Mouse (Mus musculus): ENCODE measurements at regions not wholly inside any gene's neighbourhood (a gene's known extent, or its start where the extent isn't known, plus 50 kb on each side); places are given as distances from the start of the nearest gene placed in this dataset.
A peak's percentile ranks its signal among the peaks of the same experiment; 100 is the strongest.

GRCm38 (mm10) chr1:38720287-38720686 lies 55.5 kb upstream of the Aff3 start:
- H3K9me3 ChIP-seq (ENCODE audit: control insufficient read depth): no peaks in the 10 kb centered on the region
- no peak overlapping the region for H3K4me2 ChIP-seq (replicated peaks; ENCODE audit: low read depth)
- no peak overlapping the region for H3K27ac ChIP-seq (ENCODE audit: low read depth, low read length)
- H3K27me3 ChIP-seq (replicated peaks; ENCODE audit: control insufficient read depth, insufficient read depth, low read length): no peaks in the 10 kb centered on the region
- TF ChIP-seq CTCF (IDR thresholded peaks at IDR 0.05; ENCODE audit: low read depth): peak; percentile 48
- no peak overlapping the region for H3K9ac ChIP-seq (ENCODE audit: low read depth, low read length)
- no peaks in the 10 kb centered on the region for H3K36me3 ChIP-seq (ENCODE audit: control insufficient read depth, insufficient read depth)
- no peak overlapping the region for H3K4me3 ChIP-seq (ENCODE audit: low read depth, low read length)
- H3K4me1 ChIP-seq (replicated peaks; ENCODE audit: control insufficient read depth, insufficient read depth, low read length): no peaks in the 10 kb centered on the region
- WGBS: 48% methylated on average over 9 of the region's 9 CpGs
- ATAC-seq: no peak

GRCm38 (mm10) chr1:38715621-38716020 lies 50.9 kb upstream of the Aff3 start:
- whole genome bisulfite sequencing: 63% methylated on average over 4 of the region's 4 CpGs
- ATAC-seq: no peak

More at GRCm38 (mm10) chr1:38715621-38716020, 50.9 kb upstream of the Aff3 start:
- no peak overlapping the region for H3K4me3 ChIP-seq (ENCODE audit: low read depth, low read length)
- H3K9ac ChIP-seq (ENCODE audit: low read depth, low read length): no peak overlapping the region
- H3K36me3 ChIP-seq (ENCODE audit: control insufficient read depth, insufficient read depth): no peaks in the 10 kb centered on the region
- H3K9me3 ChIP-seq (ENCODE audit: control insufficient read depth): no peaks in the 10 kb centered on the region
- no peak overlapping the region for H3K4me2 ChIP-seq (replicated peaks; ENCODE audit: low read depth)
- no peak for TF ChIP-seq CTCF (IDR thresholded peaks at IDR 0.05; ENCODE audit: low read depth)
- no peaks in the 10 kb centered on the region for H3K27me3 ChIP-seq (replicated peaks; ENCODE audit: control insufficient read depth, insufficient read depth, low read length)
- H3K27ac ChIP-seq (ENCODE audit: low read depth, low read length): no peak overlapping the region
- no peaks in the 10 kb centered on the region for H3K4me1 ChIP-seq (replicated peaks; ENCODE audit: control insufficient read depth, insufficient read depth, low read length)

All from intestine, postnatal 0 days (tissue).